Mouse (Mus musculus): ENCODE data around the gene Vmp1. TPM values are rescaled to one million over a fixed set of nuclear protein-coding genes. Genes with fewer than 3 reads are reported as not detected.

Vmp1 gene
- polyA plus RNA-seq, 1 experiment from 2014 or later, result 151 TPM

DNA sequence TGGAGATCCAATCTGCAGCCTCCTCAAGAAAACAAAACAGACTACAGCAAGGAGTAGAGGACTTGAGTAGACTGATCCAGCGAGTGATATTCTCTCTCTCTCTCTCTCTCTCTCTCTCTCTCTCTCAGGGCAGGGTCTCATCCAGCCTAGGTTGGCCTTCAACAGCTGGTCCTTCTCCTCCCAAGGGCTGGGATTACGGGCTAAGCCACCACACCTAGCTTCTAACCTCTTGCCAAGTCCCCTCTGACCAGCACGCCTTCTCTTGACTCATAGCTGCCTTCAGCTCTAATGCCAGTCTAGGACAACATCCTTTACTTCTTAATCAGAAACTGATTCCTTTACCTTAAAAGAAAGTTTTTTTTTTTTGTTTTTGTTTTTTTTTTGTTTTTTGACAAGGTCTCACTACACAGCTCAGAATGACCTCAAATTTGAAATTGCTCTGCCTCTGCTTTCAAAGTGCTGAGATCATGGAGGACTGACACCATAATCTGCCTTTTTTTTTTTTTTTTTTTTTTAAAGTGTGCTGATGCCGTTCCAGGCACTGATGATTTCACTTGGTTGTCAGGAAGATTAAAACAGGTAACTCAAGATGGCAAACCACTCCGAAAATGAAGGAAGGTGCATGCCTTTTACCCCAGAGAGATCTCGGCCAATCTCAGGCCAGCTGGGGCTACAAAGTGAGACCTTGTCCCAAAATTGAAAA, 105.4 kb downstream of the Vmp1 start:
- Histone ChIP-seq H3K9me3 (ENCODE audit: control insufficient read depth, low read length) (no peaks in the 10 kb centered on the region), H3K4me1 (ENCODE audit: control insufficient read depth, insufficient read depth, low read length) (no peaks in the 10 kb centered on the region), H3K27me3 (ENCODE audit: control insufficient read depth, insufficient read depth, low read length) (no peaks in the 10 kb centered on the region), H3K36me3 (ENCODE audit: control insufficient read depth, insufficient read depth, low read length) (no peaks in the 10 kb centered on the region), H3K9ac (replicated peaks; ENCODE audit: low read depth, low read length) (no peak overlapping the region), H3K27ac (ENCODE audit: low read depth, low read length) (no peak overlapping the region), H3K4me3 (ENCODE audit: low read depth, low read length) (no peak overlapping the region), H3K4me2 (ENCODE audit: low read depth, low read length) (no peak overlapping the region)
- ATAC-seq (ENCODE audit: low read depth), result no peak
- WGBS, result 88% methylated on average over 6 of the region's 6 CpGs

DNA sequence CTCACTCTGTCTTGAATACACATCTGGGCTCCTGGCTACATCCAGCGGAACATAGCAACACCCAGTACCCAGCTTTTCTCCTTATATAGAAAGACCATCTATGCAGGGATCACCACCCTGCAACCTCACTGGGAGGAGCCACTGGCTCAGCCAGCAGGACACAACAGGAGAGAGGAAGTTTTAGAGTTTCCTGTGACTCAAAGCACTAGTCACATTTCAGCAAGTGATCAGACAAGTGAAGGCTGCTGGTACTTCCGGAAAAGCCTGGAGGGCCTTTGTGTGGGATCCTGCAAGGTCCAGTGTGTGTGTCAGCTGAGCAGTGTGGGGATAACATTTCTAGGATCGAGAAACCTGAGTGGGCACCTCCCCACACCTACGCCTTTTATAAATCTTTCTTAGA, 106.4 kb downstream of the Vmp1 start:
- Histone ChIP-seq H3K4me1 (ENCODE audit: control insufficient read depth, insufficient read depth, low read length) (no peaks in the 10 kb centered on the region), H3K9ac (replicated peaks; ENCODE audit: low read depth, low read length) (no peak overlapping the region), H3K4me2 (ENCODE audit: low read depth, low read length) (no peak overlapping the region), H3K4me3 (ENCODE audit: low read depth, low read length) (no peak overlapping the region), H3K9me3 (ENCODE audit: control insufficient read depth, low read length) (no peaks in the 10 kb centered on the region), H3K27ac (ENCODE audit: low read depth, low read length) (0 out of 2 replicates have a peak overlapping the region, but pooled peaks have one; percentile 7), H3K27me3 (ENCODE audit: control insufficient read depth, insufficient read depth, low read length) (no peaks in the 10 kb centered on the region), H3K36me3 (ENCODE audit: control insufficient read depth, insufficient read depth, low read length) (no peaks in the 10 kb centered on the region)
- 78% methylated on average over 4 of the region's 4 CpGs for WGBS
- ATAC-seq (ENCODE audit: low read depth), result no peak

DNA sequence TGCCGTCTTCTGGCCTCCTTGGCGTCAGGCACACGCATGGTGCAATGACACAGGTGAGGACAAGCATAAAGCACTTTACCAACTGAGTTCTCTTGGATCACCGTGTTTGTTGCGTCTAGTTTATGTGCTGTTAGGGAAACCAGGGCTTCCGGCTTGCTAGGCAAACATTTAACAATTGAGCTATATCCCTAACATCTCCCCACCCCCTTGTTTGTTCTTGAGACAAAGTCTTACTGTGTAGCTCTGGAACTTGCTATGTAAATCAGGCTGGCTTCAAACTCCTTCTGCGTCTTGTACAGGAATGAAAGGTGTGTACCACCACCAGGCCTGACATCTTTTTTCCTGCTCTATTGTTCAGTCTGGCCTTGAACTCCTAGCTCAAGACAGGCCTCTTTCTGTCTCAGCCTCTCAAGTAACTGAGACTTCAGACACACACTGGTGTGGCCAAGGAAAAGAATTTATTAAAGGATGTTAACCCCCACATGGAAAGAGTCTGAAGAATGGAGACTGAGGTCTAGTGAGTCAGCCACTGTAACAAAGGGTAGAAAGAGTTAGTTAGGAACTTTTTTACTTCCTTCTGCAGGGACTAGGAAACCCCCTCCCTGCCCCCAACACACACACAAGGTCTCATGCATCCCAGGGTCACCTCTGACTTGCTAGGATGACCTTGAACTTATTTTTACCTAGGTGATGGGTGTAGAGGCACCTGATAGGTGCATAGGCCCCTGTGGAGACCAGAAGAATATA, 107.8 kb downstream of the Vmp1 start:
- H3K9ac ChIP-seq (replicated peaks; ENCODE audit: low read depth, low read length), result no peak overlapping the region
- no peak overlapping the region for H3K4me2 ChIP-seq (ENCODE audit: low read depth, low read length)
- no peak overlapping the region for H3K4me3 ChIP-seq (ENCODE audit: low read depth, low read length)
- WGBS, result 73% methylated on average over 7 of the region's 7 CpGs
- ATAC-seq (ENCODE audit: low read depth), result no peak
- no peaks in the 10 kb centered on the region for H3K36me3 ChIP-seq (ENCODE audit: control insufficient read depth, insufficient read depth, low read length)
- no peaks in the 10 kb centered on the region for H3K27me3 ChIP-seq (ENCODE audit: control insufficient read depth, insufficient read depth, low read length)
- H3K9me3 ChIP-seq (ENCODE audit: control insufficient read depth, low read length), result no peaks in the 10 kb centered on the region
- H3K27ac ChIP-seq (ENCODE audit: low read depth, low read length), result no peak overlapping the region
- H3K4me1 ChIP-seq (ENCODE audit: control insufficient read depth, insufficient read depth, low read length), result no peaks in the 10 kb centered on the region

DNA sequence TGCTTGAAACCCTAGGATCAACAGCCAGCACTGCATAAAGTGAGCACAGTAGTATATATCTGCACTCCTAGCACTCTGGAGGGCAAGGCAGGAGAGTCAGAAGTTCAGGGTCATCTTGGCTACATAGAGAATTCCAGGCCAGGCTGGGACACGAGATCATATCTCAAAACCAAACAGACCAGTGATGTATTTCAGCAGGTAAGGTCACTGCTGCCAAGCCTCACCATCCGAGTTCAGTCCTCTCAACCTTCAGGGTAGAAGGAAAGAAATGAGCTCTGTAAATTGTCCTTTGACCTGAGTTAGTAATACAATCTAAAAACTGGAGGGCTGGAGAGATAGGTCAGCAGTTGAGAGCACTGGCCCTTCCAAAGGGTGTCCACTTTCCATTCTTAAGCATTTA, 109.2 kb downstream of the Vmp1 start:
- WGBS, result 84% methylated on average over 2 of the region's 2 CpGs
- H3K4me1 ChIP-seq (ENCODE audit: control insufficient read depth, insufficient read depth, low read length), result no peaks in the 10 kb centered on the region
- no peak overlapping the region for H3K9ac ChIP-seq (replicated peaks; ENCODE audit: low read depth, low read length)
- no peak overlapping the region for H3K27ac ChIP-seq (ENCODE audit: low read depth, low read length)
- no peaks in the 10 kb centered on the region for H3K36me3 ChIP-seq (ENCODE audit: control insufficient read depth, insufficient read depth, low read length)
- no peak overlapping the region for H3K4me2 ChIP-seq (ENCODE audit: low read depth, low read length)
- ATAC-seq (ENCODE audit: low read depth), result no peak
- H3K9me3 ChIP-seq (ENCODE audit: control insufficient read depth, low read length), result no peaks in the 10 kb centered on the region
- H3K27me3 ChIP-seq (ENCODE audit: control insufficient read depth, insufficient read depth, low read length), result no peaks in the 10 kb centered on the region
- H3K4me3 ChIP-seq (ENCODE audit: low read depth, low read length), result no peak overlapping the region

DNA sequence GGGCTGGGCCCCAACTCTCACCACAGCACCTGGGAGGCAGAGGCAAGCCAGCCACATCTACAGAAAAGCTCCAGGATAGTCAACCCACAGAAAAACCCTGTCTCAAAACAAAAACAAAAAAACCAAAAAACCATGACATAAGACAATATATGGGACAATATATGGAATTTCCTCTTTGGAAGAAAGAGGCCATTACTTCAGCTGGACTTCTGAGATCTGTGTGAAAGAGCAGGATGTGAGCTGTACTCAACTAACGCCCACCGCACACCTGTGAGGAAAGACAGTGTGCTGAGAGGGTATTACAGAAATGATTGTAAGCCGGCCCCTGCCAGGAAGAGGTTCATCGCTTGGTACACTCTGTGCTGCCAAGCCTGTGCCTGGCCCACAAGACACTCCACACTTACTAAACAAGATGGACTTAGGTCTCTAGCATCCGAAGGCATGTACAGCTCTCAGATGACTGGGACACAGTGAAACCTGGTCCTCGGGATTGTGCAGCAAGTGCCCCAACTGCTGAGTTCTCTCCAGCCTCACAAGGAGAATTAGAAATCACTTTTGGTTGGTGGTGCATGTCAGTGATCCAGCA, 109.9 kb downstream of the Vmp1 start:
- ATAC-seq (ENCODE audit: low read depth), result no peak
- Histone ChIP-seq H3K27me3 (ENCODE audit: control insufficient read depth, insufficient read depth, low read length) (no peaks in the 10 kb centered on the region), H3K4me1 (ENCODE audit: control insufficient read depth, insufficient read depth, low read length) (no peaks in the 10 kb centered on the region), H3K9ac (replicated peaks; ENCODE audit: low read depth, low read length) (no peak overlapping the region), H3K36me3 (ENCODE audit: control insufficient read depth, insufficient read depth, low read length) (no peaks in the 10 kb centered on the region), H3K4me2 (ENCODE audit: low read depth, low read length) (no peak overlapping the region), H3K27ac (ENCODE audit: low read depth, low read length) (no peak overlapping the region), H3K9me3 (ENCODE audit: control insufficient read depth, low read length) (no peaks in the 10 kb centered on the region), H3K4me3 (ENCODE audit: low read depth, low read length) (no peak overlapping the region)
- WGBS, result 94% methylated on average over 6 of the region's 6 CpGs

DNA sequence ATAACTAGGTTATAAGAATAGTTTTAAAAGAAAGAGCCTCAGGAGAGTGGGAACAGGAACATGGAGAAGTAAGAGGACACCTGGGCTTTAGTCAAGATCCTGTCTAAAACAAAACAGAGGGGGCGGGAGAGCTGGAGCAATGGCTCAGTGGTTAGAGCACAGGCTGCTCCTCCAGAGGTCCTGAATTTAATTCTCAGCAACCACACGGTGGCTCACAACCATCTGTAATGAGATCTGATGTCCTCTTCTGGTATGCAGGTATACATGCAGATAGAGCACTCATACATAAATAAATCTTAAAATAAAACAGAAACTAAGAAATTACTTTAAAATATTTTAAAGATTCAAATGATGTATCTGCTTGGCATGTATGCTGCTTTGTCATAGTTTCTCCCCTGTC, 111.0 kb downstream of the Vmp1 start:
- Histone ChIP-seq H3K36me3 (ENCODE audit: control insufficient read depth, insufficient read depth, low read length) (no peaks in the 10 kb centered on the region), H3K9ac (replicated peaks; ENCODE audit: low read depth, low read length) (no peak overlapping the region), H3K4me2 (ENCODE audit: low read depth, low read length) (no peak overlapping the region), H3K27ac (ENCODE audit: low read depth, low read length) (no peak overlapping the region), H3K27me3 (ENCODE audit: control insufficient read depth, insufficient read depth, low read length) (no peaks in the 10 kb centered on the region), H3K9me3 (ENCODE audit: control insufficient read depth, low read length) (no peaks in the 10 kb centered on the region), H3K4me3 (ENCODE audit: low read depth, low read length) (no peak overlapping the region), H3K4me1 (ENCODE audit: control insufficient read depth, insufficient read depth, low read length) (no peaks in the 10 kb centered on the region)
- WGBS, result 83% methylated on average over 2 of the region's 2 CpGs
- no peak for ATAC-seq (ENCODE audit: low read depth)

DNA sequence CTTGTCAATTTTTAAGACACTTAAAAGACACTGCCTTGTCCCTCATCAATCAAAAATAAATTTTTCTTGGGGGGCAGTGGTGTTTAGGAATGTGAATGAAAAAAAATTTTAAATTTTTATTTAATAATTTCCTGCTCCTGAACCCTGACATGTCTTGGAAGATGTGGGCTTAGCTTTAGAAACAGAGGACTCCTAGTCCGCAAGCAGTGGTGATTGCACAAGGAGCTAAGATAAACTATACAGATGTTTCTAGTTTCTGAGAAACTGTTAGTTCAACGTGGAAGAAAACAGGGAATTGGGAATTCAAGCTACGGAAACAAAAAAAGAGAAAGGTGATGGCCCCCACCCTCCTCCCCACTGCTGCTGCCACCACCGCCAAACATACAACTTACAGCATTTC, 111.8 kb downstream of the Vmp1 start:
- Histone ChIP-seq H3K27me3 (ENCODE audit: control insufficient read depth, insufficient read depth, low read length) (no peaks in the 10 kb centered on the region), H3K9ac (replicated peaks; ENCODE audit: low read depth, low read length) (no peak overlapping the region), H3K9me3 (ENCODE audit: control insufficient read depth, low read length) (no peaks in the 10 kb centered on the region), H3K4me2 (ENCODE audit: low read depth, low read length) (no peak overlapping the region), H3K27ac (ENCODE audit: low read depth, low read length) (no peak overlapping the region), H3K36me3 (ENCODE audit: control insufficient read depth, insufficient read depth, low read length) (no peaks in the 10 kb centered on the region), H3K4me1 (ENCODE audit: control insufficient read depth, insufficient read depth, low read length) (no peaks in the 10 kb centered on the region), H3K4me3 (ENCODE audit: low read depth, low read length) (no peak overlapping the region)
- no peak for ATAC-seq (ENCODE audit: low read depth)
- 78% methylated on average over 4 of the region's 4 CpGs for WGBS

DNA sequence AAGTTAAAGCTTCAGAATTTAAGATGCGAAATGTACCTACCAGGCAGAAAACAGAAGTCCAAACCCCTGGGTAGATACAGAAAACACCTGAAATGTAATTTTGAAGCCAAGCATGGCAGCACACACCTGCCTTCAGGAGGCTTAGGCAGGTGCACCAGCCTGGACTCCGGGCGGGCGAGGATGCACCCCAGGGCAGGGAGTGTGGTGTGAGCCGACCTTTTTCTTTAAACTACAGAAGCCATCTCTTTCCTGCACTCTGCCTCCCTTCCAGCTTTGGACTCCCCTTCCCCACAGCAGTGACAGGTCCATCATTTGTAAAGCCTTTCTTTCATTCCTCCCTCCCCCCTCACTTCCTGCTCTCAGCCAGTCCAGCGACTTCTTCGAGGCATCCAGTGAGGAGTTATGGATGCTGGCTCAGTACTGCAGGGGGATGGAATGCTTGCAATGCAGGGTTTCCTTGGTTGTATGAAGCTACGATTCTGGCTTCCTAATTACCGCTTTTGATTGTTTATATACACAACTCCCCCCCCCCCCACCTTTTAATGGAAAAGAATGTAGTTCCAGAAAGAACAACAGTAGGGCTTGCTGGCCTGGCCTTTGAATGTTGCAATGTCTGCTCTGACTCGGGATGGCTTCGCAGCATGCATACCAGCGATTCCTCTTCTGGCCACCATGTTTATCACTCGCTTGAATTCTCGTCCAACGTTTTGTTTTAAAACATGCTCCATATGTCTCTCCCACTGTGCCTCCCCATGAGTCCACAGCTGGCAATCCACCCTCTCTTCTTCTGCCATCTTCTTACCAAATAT, 112.4 kb downstream of the Vmp1 start:
- no peak for ATAC-seq (ENCODE audit: low read depth)
- Histone ChIP-seq H3K9me3 (ENCODE audit: control insufficient read depth, low read length) (no peaks in the 10 kb centered on the region), H3K27me3 (ENCODE audit: control insufficient read depth, insufficient read depth, low read length) (no peaks in the 10 kb centered on the region), H3K9ac (replicated peaks; ENCODE audit: low read depth, low read length) (no peak overlapping the region), H3K4me1 (ENCODE audit: control insufficient read depth, insufficient read depth, low read length) (no peaks in the 10 kb centered on the region), H3K4me2 (ENCODE audit: low read depth, low read length) (no peak overlapping the region; the same call in 1 of the 2 replicates), H3K4me3 (ENCODE audit: low read depth, low read length) (no peak overlapping the region), H3K36me3 (ENCODE audit: control insufficient read depth, insufficient read depth, low read length) (no peaks in the 10 kb centered on the region), H3K27ac (ENCODE audit: low read depth, low read length) (0 out of 2 replicates have a peak overlapping the region, but pooled peaks have one; percentile 4)
- 54% methylated on average over 15 of the region's 15 CpGs for WGBS
